Mouse (Mus musculus) cerebellum, adult 2 months (tissue): ENCODE results near the gene Fkbp5.

Experiments used
- CTCF ChIP-seq: fragments of 200-500 bp; IDR thresholded peaks from 2 replicates; pipeline ENCODE4 v1.5.1; 2011; ENCODE audit warnings: low read depth, mild to moderate bottlenecking, control low read depth, low read length, moderate library complexity, borderline replicate concordance; ENCODE audit not compliant: insufficient read depth
- POLR2A ChIP-seq: fragments of 200-500 bp; IDR thresholded peaks from 2 replicates; pipeline ENCODE4 v1.6.1; 2011; ENCODE audit warnings: low read length, control low read depth, borderline replicate concordance; ENCODE audit not compliant: insufficient read depth

GRCm38 (mm10) chr17:28517441-28517955 lies at the start of gene Fkbp5:
- no peak for TF ChIP-seq CTCF
- no peak for TF ChIP-seq POLR2A
